Mouse (Mus musculus) cortical plate, adult 2 months (tissue): ENCODE results near the gene Rpsa. TPM values are rescaled to one million over a fixed set of nuclear protein-coding genes. Genes with fewer than 3 reads are reported as not detected.
"Not testable (repeated sequence)": the region's sequence is repeated elsewhere in the genome, so short reads cannot be mapped to it uniquely, and the experiment has no call there.

ENCODE experiments used
- H3K27ac ChIP-seq: fragments of 200-500 bp; 2 replicates; pipeline ENCODE4 v1.5.1; 2012; ENCODE audit warnings: low read length, control low read depth, inconsistent platforms; ENCODE audit not compliant: insufficient read depth
- H3K4me1 ChIP-seq: fragments of 200-500 bp; 2 replicates; pipeline ENCODE4 v1.6.1; 2011; ENCODE audit warnings: low read length; ENCODE audit not compliant: control insufficient read depth, insufficient read depth
- H3K4me3 ChIP-seq: fragments of 200-500 bp; 2 replicates; pipeline ENCODE4 v1.5.1; 2011; ENCODE audit warnings: mild to moderate bottlenecking, low read length, control low read depth; ENCODE audit not compliant: insufficient read depth
- CTCF ChIP-seq: fragments of 200-500 bp; IDR thresholded peaks from 2 replicates; pipeline ENCODE4 v1.5.1; 2011; ENCODE audit warnings: mild to moderate bottlenecking, control low read depth, low read length; ENCODE audit not compliant: insufficient read depth; ENCODE audit errors: extremely low read depth
- POLR2A ChIP-seq: fragments of 200-500 bp; IDR thresholded peaks from 2 replicates; pipeline ENCODE4 v1.6.1; 2011; ENCODE audit warnings: mild to moderate bottlenecking, low read length, control low read depth; ENCODE audit not compliant: insufficient read depth; ENCODE audit errors: extremely low read depth
- polyA plus RNA-seq: library from polyadenylated mRNA; depleted of rRNA; stranded (reverse); fragments of >200 nt; gene quantifications from 2 replicates; pipeline ENCODE4 v1.2.3, GENCODE M21; 2012

Gene Rpsa
- polyA plus RNA-seq, 1 experiment: 968 TPM

GRCm38 (mm10) chr9:120091086-120091485, 36.4 kb upstream of the Rpsa start:
- H3K4me1 ChIP-seq: no peaks in the 10 kb centered on the region
- H3K4me3 ChIP-seq: no peak overlapping the region
- no peak overlapping the region for H3K27ac ChIP-seq
- TF ChIP-seq POLR2A (no peak), CTCF (no peak)

GRCm38 (mm10) chr9:120091696-120092238, 35.7 kb upstream of the Rpsa start, which contains the start of gene Ccr8:
TSS of gene Ccr8 (plus strand) at chr9:120092114.
- TF ChIP-seq POLR2A: no peak
- no peak for TF ChIP-seq CTCF
- Histone ChIP-seq H3K4me3 (no peak within 1 kb of the TSS), H3K4me1 (no peaks in the 10 kb centered on the region), H3K27ac (no peak within 1 kb of the TSS)

DNA sequence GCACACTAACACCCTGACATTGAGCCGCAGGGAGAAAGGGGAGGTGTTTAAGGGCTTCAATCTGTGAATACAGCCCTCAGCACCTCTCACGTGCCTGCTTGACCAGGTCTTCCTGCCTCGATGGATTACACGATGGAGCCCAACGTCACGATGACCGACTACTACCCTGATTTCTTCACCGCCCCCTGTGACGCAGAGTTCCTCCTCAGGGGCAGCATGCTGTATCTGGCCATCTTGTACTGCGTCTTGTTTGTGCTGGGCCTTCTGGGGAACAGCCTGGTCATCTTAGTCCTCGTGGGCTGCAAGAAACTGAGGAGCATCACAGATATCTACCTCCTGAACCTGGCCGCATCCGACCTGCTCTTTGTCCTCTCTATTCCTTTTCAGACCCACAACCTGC, 33.8 kb upstream of the Rpsa start:
- H3K27ac ChIP-seq: no peak overlapping the region
- no peak overlapping the region for H3K4me3 ChIP-seq
- TF ChIP-seq CTCF: no peak
- TF ChIP-seq POLR2A: no peak
- H3K4me1 ChIP-seq: no peaks in the 10 kb centered on the region

DNA sequence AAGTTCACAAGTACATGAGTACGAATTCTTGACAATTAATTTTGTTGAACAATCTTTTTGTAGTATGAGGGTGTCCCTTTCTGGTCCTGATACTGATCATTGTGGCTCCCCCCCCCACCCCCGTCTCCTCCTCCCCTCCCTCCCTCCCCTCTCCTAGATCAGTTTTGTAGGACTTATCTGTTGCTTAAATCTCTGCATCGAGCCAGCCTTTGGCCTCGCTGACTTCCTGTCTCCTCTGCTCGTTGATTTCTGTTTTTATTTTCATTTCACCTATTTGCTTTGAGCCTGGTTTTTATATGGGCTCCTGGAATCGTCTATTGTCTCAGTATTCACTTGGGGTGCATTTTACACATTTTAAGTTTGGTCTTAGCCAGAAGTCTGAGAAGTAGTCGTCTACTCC, 31.6 kb upstream of the Rpsa start:
- H3K4me1 ChIP-seq: no peaks in the 10 kb centered on the region
- H3K4me3 ChIP-seq: no peak overlapping the region
- H3K27ac ChIP-seq: no peak overlapping the region
- TF ChIP-seq CTCF: no peak
- no peak for TF ChIP-seq POLR2A

- TF ChIP-seq CTCF (peak; percentile 95), POLR2A (no peak)
- no peaks in the 10 kb centered on the region for H3K4me1 ChIP-seq
- H3K27ac ChIP-seq: no peak overlapping the region
- H3K4me3 ChIP-seq: no peak overlapping the region
These were observed 28.8 kb upstream of the Rpsa start for GRCm38 (mm10) chr9:120098682-120099081.

- no peak overlapping the region for H3K4me3 ChIP-seq
- H3K4me1 ChIP-seq: no peaks in the 10 kb centered on the region
- TF ChIP-seq POLR2A: no peak
- TF ChIP-seq CTCF: no peak
- H3K27ac ChIP-seq: no peak overlapping the region
These were observed 28.2 kb upstream of the Rpsa start for GRCm38 (mm10) chr9:120099304-120099703.

DNA sequence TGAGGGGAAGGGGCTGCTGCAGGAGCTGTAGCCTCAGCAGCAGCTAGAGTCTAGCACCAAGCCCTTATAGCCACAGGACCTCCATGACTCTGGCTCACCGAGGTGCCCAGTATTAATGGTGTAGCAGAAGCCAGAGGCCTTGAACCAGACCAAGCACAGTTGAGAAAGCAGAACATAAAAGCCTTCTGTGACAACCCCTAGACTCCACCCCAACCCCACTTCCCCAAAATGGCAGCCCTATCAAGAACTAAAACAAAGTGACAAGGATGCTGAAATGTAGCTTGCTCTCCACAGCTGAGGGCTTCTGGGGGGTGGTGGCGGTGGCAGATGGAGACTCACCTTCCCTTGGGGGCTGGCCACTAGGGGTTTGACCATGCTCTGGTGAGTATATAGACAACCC, 26.3 kb upstream of the Rpsa start:
- Histone ChIP-seq H3K4me3 (no peak overlapping the region), H3K4me1 (no peaks in the 10 kb centered on the region), H3K27ac (no peak overlapping the region)
- no peak for TF ChIP-seq POLR2A

DNA sequence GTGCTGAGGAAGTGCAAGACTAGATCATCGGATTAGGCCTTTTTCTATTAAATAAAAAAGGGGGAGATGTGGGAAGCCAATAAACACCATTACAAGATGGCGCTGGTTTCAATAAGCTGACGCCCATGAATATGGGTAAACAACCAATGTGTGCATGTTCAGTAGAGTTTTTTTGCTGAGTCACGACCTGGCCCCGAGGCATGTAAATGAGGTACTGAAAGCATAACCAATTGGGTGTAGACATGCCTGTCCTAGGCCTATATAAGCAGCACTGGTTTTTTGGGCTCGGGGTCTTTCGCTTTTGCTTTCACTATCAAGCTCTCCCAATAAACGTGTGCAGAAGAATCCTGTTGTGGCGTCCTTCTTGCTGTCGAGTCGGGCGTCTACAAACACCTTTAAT, 18.5 kb upstream of the Rpsa start:
- H3K4me1 ChIP-seq, H3K4me3 ChIP-seq, H3K27ac ChIP-seq: not testable (repeated sequence)

- Histone ChIP-seq H3K4me3 (peak within 1 kb of the TSS; percentile 86), H3K4me1 (no peaks in the 10 kb centered on the region), H3K27ac (peak within 1 kb of the TSS; percentile 97)
- TF ChIP-seq CTCF: peak; percentile 75
- peak; percentile 81; the same call in 1 of the 2 replicates for TF ChIP-seq POLR2A
These were observed 17.1 kb upstream of the Rpsa start, which contains the start of gene Slc25a38 for GRCm38 (mm10) chr9:120110211-120111018. TSS of gene Slc25a38 (plus strand) at chr9:120110374.

DNA sequence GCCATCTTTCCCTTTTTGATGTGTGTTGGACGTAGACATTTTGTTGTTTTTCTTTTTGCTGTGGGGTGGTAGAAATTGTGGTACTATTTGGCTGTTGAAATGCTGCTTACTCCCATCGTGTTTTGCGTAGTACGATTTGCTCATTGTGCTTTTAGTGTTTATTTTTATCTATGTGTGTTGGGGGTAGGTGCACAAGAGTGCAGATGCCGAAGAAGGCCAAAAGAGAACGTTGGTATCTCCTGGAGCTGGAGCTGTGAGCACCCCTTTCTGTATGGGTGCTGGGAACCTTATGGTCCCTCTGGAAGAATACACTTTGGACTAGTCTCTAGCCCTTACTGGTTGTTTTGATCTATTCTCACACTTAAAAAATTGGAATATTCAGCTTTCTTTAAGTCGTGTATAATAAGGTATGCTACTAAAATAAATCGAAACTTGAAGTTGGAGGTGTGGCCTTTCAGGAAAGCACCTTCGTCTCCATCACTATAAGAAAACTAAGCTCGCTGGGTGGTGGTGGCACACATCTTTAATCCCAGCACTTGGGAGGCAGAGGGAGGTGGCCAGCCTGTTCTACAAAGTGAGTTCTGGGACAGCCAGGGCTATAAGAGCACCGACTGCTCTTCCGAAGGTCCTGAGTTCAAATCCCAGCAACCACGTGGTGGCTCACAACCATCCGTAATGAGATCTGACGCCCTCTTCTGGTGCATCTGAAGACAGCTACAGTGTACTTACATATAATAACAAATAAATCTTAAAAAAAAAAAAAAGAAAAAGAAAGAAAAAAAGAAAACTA, 16.1 kb upstream of the Rpsa start:
- H3K27ac ChIP-seq: 0 out of 2 replicates have a peak overlapping the region, but pooled peaks have one; percentile 17

More for the DNA sequence above, 16.1 kb upstream of the Rpsa start:
- TF ChIP-seq CTCF (no peak), POLR2A (no peak)
- no peaks in the 10 kb centered on the region for H3K4me1 ChIP-seq
- H3K4me3 ChIP-seq: peak overlapping the region; percentile 86
